Mouse (Mus musculus) liver, adult 2 months (tissue): Measurements from ENCODE around the gene Ubr4.

Experiments used
- CTCF ChIP-seq: fragments of 200-500 bp; IDR thresholded peaks from 2 replicates; pipeline ENCODE4 v1.5.1; 2011; ENCODE audit warnings: low read depth, low read length, control low read depth
- POLR2A ChIP-seq: fragments of 200-500 bp; IDR thresholded peaks from 2 replicates; pipeline ENCODE4 v1.6.1; 2011; ENCODE audit warnings: low read length, control low read depth; ENCODE audit not compliant: insufficient read depth; ENCODE audit errors: extremely low read depth

- TF ChIP-seq CTCF (no peak), POLR2A (no peak)
These were observed 58.9 kb downstream of the Ubr4 start for GRCm38 (mm10) chr4:139411351-139411750.
